Mouse (Mus musculus) liver, embryonic 14.5 days (tissue): ENCODE data around the gene Stard9. TPM values are rescaled to one million over a fixed set of nuclear protein-coding genes. Genes with fewer than 3 reads are reported as not detected.

Experiments
- ATAC-seq: fragments of 200-750 bp; cut with Nextera tagmentation; 2 replicates; pipeline ENCODE4 v1.8.0; 2017; ENCODE audit warnings: moderate number of reproducible peaks, mild to moderate bottlenecking, moderate library complexity; ENCODE audit not compliant: insufficient read depth
- DNase-seq, 3 experiments: peaks; one replicate each; pipeline ENCODE4 v3.0.0-alpha.2; 2012 to 2013; ENCODE audit warnings: low read depth in 3 of 3, low spot score in 3 of 3
- H3K27ac ChIP-seq: fragments of 300-500 bp; sonication (generic); 2 replicates; pipeline ENCODE4 v1.5.1; 2014; ENCODE audit warnings: moderate library complexity, mild to moderate bottlenecking, control low read depth, inconsistent platforms
- H3K27me3 ChIP-seq: fragments of 300-500 bp; sonication (generic); 2 replicates; pipeline ENCODE4 v1.6.1; 2014; ENCODE audit warnings: mild to moderate bottlenecking, low read length, moderate library complexity; ENCODE audit not compliant: control insufficient read depth, insufficient read depth
- H3K36me3 ChIP-seq: fragments of 300-500 bp; sonication (generic); replicated peaks from 2 replicates; pipeline ENCODE4 v1.6.1; 2014; ENCODE audit warnings: low read depth; ENCODE audit not compliant: control insufficient read depth, insufficient read depth
- H3K4me1 ChIP-seq, 2 experiments: fragments of 200-500 bp in 1 of 2; fragments of 300-500 bp in 1 of 2; sonication (generic) in 1 of 2; replicated peaks; 2 replicates each; pipeline ENCODE4 v1.6.1; 2012 to 2014; ENCODE audit warnings: antibody characterized with exemption in 1 of 2, inconsistent platforms in 1 of 2, low read length in 1 of 2; ENCODE audit not compliant: control insufficient read depth in 2 of 2, insufficient read depth in 2 of 2
- H3K4me2 ChIP-seq: fragments of 300-500 bp; sonication (generic); 2 replicates; pipeline ENCODE4 v1.6.1; 2014; ENCODE audit warnings: low read depth, mild to moderate bottlenecking, control low read depth, moderate library complexity
- H3K4me3 ChIP-seq, 2 experiments: fragments of 200-500 bp in 1 of 2; fragments of 300-500 bp in 1 of 2; sonication (generic) in 1 of 2; 2 replicates each; pipeline ENCODE4 v1.5.1; 2012 to 2014; ENCODE audit warnings: low read depth in 2 of 2, low read length in 2 of 2, mild to moderate bottlenecking in 2 of 2, control low read depth in 1 of 2, inconsistent platforms in 1 of 2, moderate library complexity in 1 of 2; ENCODE audit not compliant: insufficient read depth in 1 of 2
- H3K9ac ChIP-seq: fragments of 300-500 bp; sonication (generic); replicated peaks from 2 replicates; pipeline ENCODE4 v1.6.1; 2014; ENCODE audit warnings: mild to moderate bottlenecking, control low read depth, moderate library complexity
- H3K9me3 ChIP-seq: fragments of 300-500 bp; sonication (generic); 2 replicates; pipeline ENCODE4 v1.6.1; 2016; ENCODE audit warnings: low read length, mixed read lengths; ENCODE audit not compliant: control insufficient read depth
- CTCF ChIP-seq: IDR thresholded peaks from 2 replicates; pipeline ENCODE4 v1.5.1; 2016; ENCODE audit warnings: antibody characterized with exemption, low read depth, control low read depth
- EP300 ChIP-seq: IDR thresholded peaks from 2 replicates; pipeline ENCODE4 v1.6.1; 2016; ENCODE audit warnings: antibody characterized with exemption, low read depth
- WGBS: fragments of 180-500 bp; shearing (Covaris S2); extraction: QIAGEN DNeasy Blood & Tissue Kit; methylation state at CpG from one replicate; pipeline ENCODE4 v1.1.7; 2014; ENCODE audit not compliant: insufficient replicate concordance; 5-methylcytosine and 5-hydroxymethylcytosine counted together
- polyA plus RNA-seq, 2 experiments: library from polyadenylated mRNA; depleted of rRNA in 1 of 2; stranded (reverse) in 1 of 2; unstranded in 1 of 2; fragments of >200 nt; fragmentation: Nextera tagmentation in 1 of 2; extraction: Ambion mirVana in 1 of 2; gene quantifications; 2 replicates each; pipeline versions ENCODE4 v1.2.1 to v1.2.3; 2012 to 2014

Stard9 gene
- polyA plus RNA-seq, 2 experiments: 0.56 to 1.5 TPM

DNA sequence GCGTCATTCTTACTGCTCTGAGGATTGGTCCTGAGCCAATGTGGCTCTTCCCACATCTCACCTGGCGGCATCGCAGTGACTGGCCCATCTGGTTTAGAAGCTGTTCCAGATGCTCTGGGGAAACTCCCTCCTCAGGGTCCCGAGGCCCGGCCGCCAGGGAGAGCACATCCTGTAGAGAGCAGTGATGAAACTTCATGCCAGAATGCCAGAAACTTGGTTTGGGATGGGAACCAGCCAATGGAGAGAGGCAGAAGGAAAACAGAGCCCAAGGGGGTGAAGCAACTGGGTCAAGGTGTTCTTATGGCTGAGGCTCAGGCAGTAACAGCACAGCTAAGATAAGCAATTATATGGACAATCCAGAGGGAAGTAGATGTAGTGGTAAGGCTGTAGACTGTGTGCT is 91.9 kb downstream of the Stard9 start:
- peaks cover 91% of the 10 kb centered on the region for H3K36me3 ChIP-seq

DNA sequence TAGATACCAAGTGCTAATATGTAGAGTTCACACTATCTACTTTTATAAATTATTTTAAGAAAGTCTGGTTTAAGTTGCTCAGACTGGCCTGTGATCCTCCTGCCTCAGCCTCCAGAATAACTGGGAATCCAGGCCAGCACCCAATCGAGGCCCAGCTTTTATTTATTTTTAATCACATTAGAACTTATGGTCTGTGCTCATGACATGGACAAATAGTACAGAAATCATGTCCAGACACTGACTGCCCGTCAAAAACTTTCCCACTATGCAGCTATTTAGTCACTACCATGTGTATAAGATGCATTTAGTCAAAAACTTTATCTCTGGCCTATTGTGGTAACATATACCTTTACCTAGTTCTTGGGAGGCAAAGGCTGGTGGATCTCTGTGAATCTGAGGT is 93.0 kb downstream of the Stard9 start:
- ATAC-seq (no peak), DNase-seq (no peak)
- Histone ChIP-seq H3K36me3 (peaks cover 94% of the 10 kb centered on the region), H3K4me3 (no peak overlapping the region), H3K27me3 (no peaks in the 10 kb centered on the region), H3K9me3 (no peaks in the 10 kb centered on the region), H3K4me1 (peaks cover 0 to 10% of the 10 kb centered on the region in 2 experiments; a peak in 2 of 4 replicates), H3K27ac (no peak overlapping the region), H3K9ac (no peak overlapping the region), H3K4me2 (no peak overlapping the region)
- TF ChIP-seq CTCF: no peak
- 84% methylated on average over 2 of the region's 2 CpGs for WGBS

More for the DNA sequence above, 91.9 kb downstream of the Stard9 start:
- ATAC-seq (no peak), DNase-seq (no peak)
- no peaks in the 10 kb centered on the region for H3K9me3 ChIP-seq
- TF ChIP-seq CTCF (no peak), EP300 (no peak)
- no peak overlapping the region for H3K27ac ChIP-seq
- no peak overlapping the region for H3K9ac ChIP-seq
- 89% methylated on average over 6 of the region's 6 CpGs for whole genome bisulfite sequencing
- H3K4me2 ChIP-seq: no peak overlapping the region
- H3K4me1 ChIP-seq: peaks cover 0 to 10% of the 10 kb centered on the region in 2 experiments; a peak in 2 of 4 replicates
- no peaks in the 10 kb centered on the region for H3K27me3 ChIP-seq
- H3K4me3 ChIP-seq: no peak overlapping the region

DNA sequence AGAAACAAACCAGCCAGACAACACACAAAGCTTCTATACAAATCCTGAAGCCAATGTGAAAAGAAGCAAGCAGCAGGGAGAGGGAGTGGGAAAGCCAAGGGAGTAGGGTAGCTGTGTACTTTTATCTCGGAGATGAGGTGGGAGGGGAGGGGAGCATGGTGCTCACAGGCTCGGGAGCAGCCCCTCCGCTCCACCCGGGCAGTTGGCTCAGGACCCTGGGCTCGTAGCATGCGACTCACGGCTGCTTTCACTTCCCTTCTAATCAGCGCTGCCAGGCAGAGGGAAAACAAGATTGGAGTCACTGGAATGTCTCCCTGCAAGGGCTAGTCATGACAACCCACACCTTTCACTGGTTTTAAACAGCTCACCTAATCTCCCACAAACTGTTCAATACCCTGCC is 93.6 kb downstream of the Stard9 start:
- Histone ChIP-seq H3K27me3 (no peaks in the 10 kb centered on the region), H3K27ac (no peak overlapping the region), H3K4me3 (no peak overlapping the region), H3K9ac (no peak overlapping the region), H3K9me3 (no peaks in the 10 kb centered on the region), H3K4me2 (no peak overlapping the region), H3K4me1 (peaks cover 0 to 10% of the 10 kb centered on the region in 2 experiments; a peak in 2 of 4 replicates), H3K36me3 (peaks cover 96% of the 10 kb centered on the region)
- ATAC-seq (no peak), DNase-seq (no peak)
- no peak for TF ChIP-seq CTCF
- TF ChIP-seq EP300: no peak
- WGBS: 83% methylated on average over 8 of the region's 8 CpGs

DNA sequence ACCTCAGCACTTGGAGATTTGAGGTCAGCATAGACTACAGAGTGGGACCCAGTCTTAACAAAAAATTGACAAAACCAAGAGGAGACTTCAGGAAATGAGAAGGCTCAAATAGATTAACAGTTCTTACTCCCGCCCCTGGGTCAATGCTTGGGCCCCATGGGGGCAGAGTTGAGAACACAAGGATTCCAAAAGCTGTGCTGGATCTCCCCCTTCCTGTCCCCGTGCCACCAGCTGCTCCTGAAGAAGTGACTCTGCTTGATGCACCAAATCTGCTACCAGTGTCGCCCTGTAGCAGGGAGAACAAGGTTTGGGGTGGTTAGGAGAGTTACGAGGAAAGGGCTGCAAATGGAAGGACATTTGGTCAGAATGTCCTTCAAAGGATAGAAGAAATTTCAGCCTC is 94.7 kb downstream of the Stard9 start:
- Histone ChIP-seq H3K27me3 (no peaks in the 10 kb centered on the region), H3K36me3 (peaks cover 96% of the 10 kb centered on the region), H3K4me3 (no peak overlapping the region), H3K9ac (no peak overlapping the region), H3K4me2 (no peak overlapping the region), H3K4me1 (peaks cover 0 to 10% of the 10 kb centered on the region in 2 experiments; a peak in 2 of 4 replicates), H3K9me3 (no peaks in the 10 kb centered on the region), H3K27ac (no peak overlapping the region)
- 66% methylated on average over 4 of the region's 4 CpGs for WGBS
- DNase-seq (no peak), ATAC-seq (no peak)
- no peak for TF ChIP-seq EP300
- TF ChIP-seq CTCF: no peak

DNA sequence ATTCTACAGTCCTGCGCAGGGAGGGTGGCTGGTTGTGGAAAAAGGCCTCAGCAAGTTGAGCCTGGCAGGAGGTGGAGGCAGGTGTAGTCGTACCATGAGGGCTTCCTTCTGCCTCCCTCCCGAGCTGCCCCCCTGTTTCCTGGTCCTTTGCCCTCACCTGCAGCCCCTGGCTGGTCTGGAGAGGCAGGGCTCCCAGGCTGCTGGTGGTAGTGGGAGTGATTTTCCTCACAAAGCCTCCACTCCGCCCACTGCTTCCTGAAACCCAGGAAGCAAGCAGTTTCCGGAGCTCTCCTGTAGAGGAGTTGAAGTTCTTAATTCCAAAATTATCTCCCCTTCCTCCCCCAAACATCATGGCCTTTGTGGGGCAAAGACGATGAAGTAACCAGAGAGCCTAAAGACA is 95.3 kb downstream of the Stard9 start:
- no peak overlapping the region for H3K9ac ChIP-seq
- H3K4me2 ChIP-seq: no peak overlapping the region
- WGBS: 67% methylated on average over 6 of the region's 6 CpGs
- TF ChIP-seq CTCF: no peak
- TF ChIP-seq EP300: no peak
- H3K4me1 ChIP-seq: peaks cover 5 to 12% of the 10 kb centered on the region in 2 experiments
- no peak for DNase-seq
- H3K36me3 ChIP-seq: peaks cover 95% of the 10 kb centered on the region
- ATAC-seq: no peak
- H3K27ac ChIP-seq: no peak overlapping the region
- no peak overlapping the region for H3K4me3 ChIP-seq
- H3K9me3 ChIP-seq: no peaks in the 10 kb centered on the region
- H3K27me3 ChIP-seq: no peaks in the 10 kb centered on the region
